ENCODE assay signal across 34 mouse cellular contexts in the genomic region with DNA sequence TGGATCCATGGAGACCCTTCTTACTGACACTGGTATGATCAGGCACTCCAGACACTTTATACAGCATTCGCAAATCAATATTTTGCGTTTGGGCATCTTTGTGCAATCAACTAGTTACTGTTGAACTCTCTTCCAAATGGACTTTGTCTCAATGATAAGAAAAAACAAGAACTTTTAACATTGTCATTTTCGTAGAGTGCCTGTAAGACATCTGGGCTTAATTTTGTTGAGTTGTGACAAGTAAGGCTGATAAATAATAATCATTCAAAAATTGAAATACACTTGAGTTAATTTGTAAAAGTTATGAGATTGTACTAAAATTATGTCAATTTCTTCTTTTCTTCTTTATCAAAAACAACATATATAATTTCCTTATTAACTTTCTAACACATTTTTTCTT. TPM values are rescaled to one million over a fixed set of nuclear protein-coding genes. Genes with fewer than 3 reads are reported as not detected.
"Had no signal": no experiment of that assay in that cellular context is flagged by ENCODE, and none has a peak within 500 bp of the region (broad histone marks: within the 10 kb centered on the region; RNA-seq: fewer than 3 reads in every experiment).

Gene Cyp2c40, minus strand, starts transcription at position 101 of the 400 bp plus-strand sequence.

RNA-seq across cellular contexts. Expression of gene Cyp2c40, which starts in this region (rescaled TPM):
- total RNA-seq: left cerebral cortex, adult 2 months; left cerebral cortex, adult 8-10 months; left cerebral cortex, postnatal 10 days; left cerebral cortex, postnatal 14 days; left cerebral cortex, postnatal 25 days; left cerebral cortex, postnatal 36 days; left cerebral cortex, postnatal 4 days; megakaryocyte progenitor cell, adult 5-6 weeks; megakaryocyte, adult 5-6 weeks; megakaryocyte-erythroid progenitor cell, adult 5-6 weeks; midbrain, postnatal 0 days; monocyte, adult 5-6 weeks had no signal
- polyA plus RNA-seq: limb, embryonic 10.5 days; limb, embryonic 11.5 days; limb, embryonic 12.5 days; limb, embryonic 13.5 days; limb, embryonic 14.5 days; limb, embryonic 15.5 days; liver, embryonic 11.5 days; lung, adult 2 months; lung, embryonic 14.5 days; lung, embryonic 15.5 days; lung, embryonic 16.5 days; macrophage; midbrain, embryonic 10.5 days; midbrain, embryonic 11.5 days; midbrain, embryonic 12.5 days; midbrain, embryonic 13.5 days; midbrain, embryonic 14.5 days; midbrain, embryonic 15.5 days; midbrain, embryonic 16.5 days; midbrain, postnatal 0 days; myocyte; neural tube, embryonic 11.5 days; neural tube, embryonic 12.5 days had no signal
